Mouse (Mus musculus) bone marrow, adult 2 months (tissue): ENCODE measurements around the gene Slc22a21.
"Not testable (repeated sequence)": the region's sequence is repeated elsewhere in the genome, so short reads cannot be mapped to it uniquely, and the experiment has no call there.

Experiments
- CTCF ChIP-seq: fragments of 200-500 bp; IDR thresholded peaks from 2 replicates; pipeline ENCODE4 v1.5.1; 2011; ENCODE audit warnings: low read length, control low read depth; ENCODE audit not compliant: control insufficient read depth, insufficient read depth
- POLR2A ChIP-seq: fragments of 200-500 bp; IDR thresholded peaks from 2 replicates; pipeline ENCODE4 v1.6.1; 2011; ENCODE audit warnings: low read depth, mild to moderate bottlenecking, control low read depth, low read length, borderline replicate concordance; ENCODE audit not compliant: control insufficient read depth

GRCm38 (mm10) chr11:53979456-53979787 lies 710 bp downstream of the Slc22a21 start:
- not testable (repeated sequence) for TF ChIP-seq POLR2A, CTCF
